In the genomic region with DNA sequence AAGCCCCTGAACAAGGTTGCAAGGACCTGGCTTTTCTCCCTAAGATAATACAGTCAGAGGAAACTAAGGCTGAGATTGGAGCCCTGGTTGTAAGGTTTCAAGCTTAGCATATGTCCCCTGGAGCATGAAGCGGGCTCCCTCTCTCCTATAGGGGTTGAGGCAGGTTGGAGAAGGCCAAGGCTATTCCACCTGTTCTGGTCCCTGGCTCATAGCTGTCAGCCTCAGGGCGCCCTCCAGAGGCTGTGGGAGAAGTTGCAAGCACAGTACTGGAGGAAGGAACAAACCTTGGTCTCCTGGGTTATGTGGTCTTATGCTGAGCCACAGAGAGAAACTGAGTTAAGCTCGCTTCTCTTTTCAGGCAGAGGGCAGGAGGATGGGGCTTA, we compare ENCODE assay signal across 9 mouse cellular contexts. TPM values are rescaled to one million over a fixed set of nuclear protein-coding genes. Genes with fewer than 3 reads are reported as not detected.
DNase-seq lines count a peak whose midpoint lies in the region; ATAC-seq and TF ChIP-seq lines count a peak whose summit lies in the region.
"Had no signal": no experiment of that assay in that cellular context is flagged by ENCODE, and none has a peak within 500 bp of the region (broad histone marks: within the 10 kb centered on the region; RNA-seq: fewer than 3 reads in every experiment).

No protein-coding gene starts in this region.

- H3K9ac ChIP-seq in liver, adult 2 months (ENCODE audit: low read depth, low read length) = no peak overlapping the region
- H3K9ac ChIP-seq in hindbrain, embryonic 11.5 days (ENCODE audit: low read depth, low read length) = peak overlapping the region; percentile 64
- H3K9ac ChIP-seq in midbrain, embryonic 11.5 days (ENCODE audit: low read length) = peak overlapping the region; percentile 58

- ATAC-seq in common myeloid progenitor, adult 5-6 weeks (replicated peaks; ENCODE audit: low read depth, poor library complexity, severe bottlenecking) = peak; percentile 27; the same call in 1 of the 2 replicates
- peak; percentile 47; the same call in 1 of the 2 replicates for ATAC-seq in hindbrain, embryonic 11.5 days (ENCODE audit: low FRiP score)
- ATAC-seq in midbrain, embryonic 11.5 days (ENCODE audit: low FRiP score) = peak; percentile 41

- no peak for DNase-seq in liver, adult 2 months (ENCODE audit: extremely low read depth, low read depth, low spot score)
- DNase-seq in liver = no peak
- DNase-seq in hindbrain, embryonic 11.5 days (ENCODE audit: low spot score) = peak; percentile 71
- DNase-seq in midbrain, embryonic 11.5 days (ENCODE audit: low spot score, missing footprints) = no peak
- no peak for DNase-seq in frontal cortex, postnatal 36 days (ENCODE audit: low spot score in 2 of 2)
- no peak for DNase-seq in spleen, postnatal 4 days (ENCODE audit: low spot score in 2 of 2)
- no peak for DNase-seq in gastrocnemius, adult 8-10 months (ENCODE audit: low spot score in 2 of 2)

- H3K79me2 ChIP-seq in liver, adult 2 months (ENCODE audit: control insufficient read depth, insufficient read depth, low read length) = no peaks in the 10 kb centered on the region

- no peaks in the 10 kb centered on the region for H3K9me3 ChIP-seq in hindbrain, embryonic 11.5 days (ENCODE audit: control insufficient read depth, low read length)
- H3K9me3 ChIP-seq in midbrain, embryonic 11.5 days (ENCODE audit: control insufficient read depth, low read length) = no peaks in the 10 kb centered on the region

- WGBS in liver, adult 2 months = 45% methylated on average over 3 of the region's 3 CpGs
- 32% methylated on average over 3 of the region's 3 CpGs for WGBS in hindbrain, embryonic 11.5 days
- WGBS in midbrain, embryonic 11.5 days = 27% methylated on average over 3 of the region's 3 CpGs

- no peak overlapping the region for H3K27ac ChIP-seq in liver, adult 2 months (replicated peaks; ENCODE audit: insufficient read depth, low read depth, low read length)
- H3K27ac ChIP-seq in hindbrain, embryonic 11.5 days (ENCODE audit: low read depth, low read length) = no peak overlapping the region
- no peak overlapping the region for H3K27ac ChIP-seq in midbrain, embryonic 11.5 days (ENCODE audit: low read depth, low read length)

- H3K36me3 ChIP-seq in liver, adult 2 months (ENCODE audit: control insufficient read depth, insufficient read depth, low read length) = no peaks in the 10 kb centered on the region
- H3K36me3 ChIP-seq in hindbrain, embryonic 11.5 days (ENCODE audit: control insufficient read depth, insufficient read depth, low read length) = no peaks in the 10 kb centered on the region
- H3K36me3 ChIP-seq in midbrain, embryonic 11.5 days (ENCODE audit: control insufficient read depth, insufficient read depth, low read length) = no peaks in the 10 kb centered on the region

- no peak overlapping the region for H3K4me3 ChIP-seq in liver, adult 2 months (ENCODE audit: insufficient read depth, low read depth, low read length)
- H3K4me3 ChIP-seq in hindbrain, embryonic 11.5 days (ENCODE audit: low read depth, low read length) = no peak overlapping the region; the same call in 1 of the 2 replicates
- H3K4me3 ChIP-seq in midbrain, embryonic 11.5 days (ENCODE audit: low read depth, low read length) = peak overlapping the region; percentile 9; the same call in 1 of the 2 replicates

- H3K4me1 ChIP-seq in liver, adult 2 months (ENCODE audit: control insufficient read depth, insufficient read depth, low read length) = no peaks in the 10 kb centered on the region
- peaks cover 2% of the 10 kb centered on the region; the same call in 1 of the 2 replicates for H3K4me1 ChIP-seq in hindbrain, embryonic 11.5 days (replicated peaks; ENCODE audit: control insufficient read depth, insufficient read depth, low read length)
- no peaks in the 10 kb centered on the region for H3K4me1 ChIP-seq in midbrain, embryonic 11.5 days (ENCODE audit: control insufficient read depth, insufficient read depth, low read length)

- peak; percentile 71 for TF ChIP-seq CTCF in liver, adult 2 months (IDR thresholded peaks at IDR 0.05; ENCODE audit: low read depth, low read length)

- peak overlapping the region; percentile 50 for H3K4me2 ChIP-seq in hindbrain, embryonic 11.5 days (replicated peaks; ENCODE audit: low read depth, low read length)
- H3K4me2 ChIP-seq in midbrain, embryonic 11.5 days = peak overlapping the region; percentile 48

- H3K27me3 ChIP-seq in liver, adult 2 months (ENCODE audit: control insufficient read depth, insufficient read depth, low read length) = 0 out of 2 replicates have a peak, but pooled peaks cover 4% of the 10 kb centered on the region
- H3K27me3 ChIP-seq in hindbrain, embryonic 11.5 days (ENCODE audit: control insufficient read depth, insufficient read depth, low read length) = peaks cover 4% of the 10 kb centered on the region
- H3K27me3 ChIP-seq in midbrain, embryonic 11.5 days (ENCODE audit: control insufficient read depth, insufficient read depth, low read length) = peaks cover 4% of the 10 kb centered on the region

- TF ChIP-seq POLR2A in liver, adult 2 months (IDR thresholded peaks at IDR 0.05; ENCODE audit: extremely low read depth, insufficient read depth, low read length) = no peak

RNA-seq across cellular contexts. Expression of a gene that starts 11.9 kb away (rescaled TPM):
- not detected in 2 replicates for total RNA-seq in liver, adult 2 months (2014; rRNA removed)
- polyA plus RNA-seq in liver, adult 2 months (2012; rRNA removed) = not detected in 2 replicates
- not detected in 2 replicates for total RNA-seq in common myeloid progenitor, adult 5-6 weeks (2017)
- not detected in 2 replicates for polyA plus RNA-seq in hindbrain, embryonic 11.5 days (2014; fragmentation: Nextera tagmentation; extraction: Ambion mirVana)
- not detected in 2 replicates for polyA plus RNA-seq in midbrain, embryonic 11.5 days (2014; fragmentation: Nextera tagmentation; extraction: Ambion mirVana)
- not detected for total RNA-seq in gastrocnemius, adult 8-10 months (2022)
- total RNA-seq: hematopoietic stem cell, adult 5-6 weeks had no signal
